Mouse (Mus musculus): ENCODE measurements around the gene Peli2. TPM values are rescaled to one million over a fixed set of nuclear protein-coding genes. Genes with fewer than 3 reads are reported as not detected.
A peak's percentile ranks its signal among the peaks of the same experiment; 100 is the strongest.

Peli2 gene
- total RNA-seq, 2 experiments from 2014 or later, result 15.7 to 16.8 TPM

DNA sequence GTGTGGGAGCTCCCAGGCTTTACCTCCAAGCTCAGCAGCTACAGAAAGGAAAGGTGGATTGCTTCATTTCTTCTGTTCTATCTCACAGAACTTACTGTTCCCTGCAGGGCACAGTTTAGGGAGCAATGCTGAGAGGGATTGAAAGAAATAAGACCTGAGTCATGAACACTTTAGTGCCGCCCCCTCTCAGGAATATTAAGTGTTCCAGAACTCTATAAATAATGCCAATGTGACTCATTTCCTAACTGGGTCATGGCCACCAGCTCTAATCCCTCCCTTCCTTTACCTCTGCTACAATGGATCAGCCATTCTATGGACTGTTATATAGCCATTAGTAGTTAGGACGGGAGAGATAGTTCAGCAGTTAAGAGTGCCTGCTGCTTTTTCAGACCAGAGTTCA is 168.0 kb downstream of the Peli2 start:
- DNase-seq, result no peak

DNA sequence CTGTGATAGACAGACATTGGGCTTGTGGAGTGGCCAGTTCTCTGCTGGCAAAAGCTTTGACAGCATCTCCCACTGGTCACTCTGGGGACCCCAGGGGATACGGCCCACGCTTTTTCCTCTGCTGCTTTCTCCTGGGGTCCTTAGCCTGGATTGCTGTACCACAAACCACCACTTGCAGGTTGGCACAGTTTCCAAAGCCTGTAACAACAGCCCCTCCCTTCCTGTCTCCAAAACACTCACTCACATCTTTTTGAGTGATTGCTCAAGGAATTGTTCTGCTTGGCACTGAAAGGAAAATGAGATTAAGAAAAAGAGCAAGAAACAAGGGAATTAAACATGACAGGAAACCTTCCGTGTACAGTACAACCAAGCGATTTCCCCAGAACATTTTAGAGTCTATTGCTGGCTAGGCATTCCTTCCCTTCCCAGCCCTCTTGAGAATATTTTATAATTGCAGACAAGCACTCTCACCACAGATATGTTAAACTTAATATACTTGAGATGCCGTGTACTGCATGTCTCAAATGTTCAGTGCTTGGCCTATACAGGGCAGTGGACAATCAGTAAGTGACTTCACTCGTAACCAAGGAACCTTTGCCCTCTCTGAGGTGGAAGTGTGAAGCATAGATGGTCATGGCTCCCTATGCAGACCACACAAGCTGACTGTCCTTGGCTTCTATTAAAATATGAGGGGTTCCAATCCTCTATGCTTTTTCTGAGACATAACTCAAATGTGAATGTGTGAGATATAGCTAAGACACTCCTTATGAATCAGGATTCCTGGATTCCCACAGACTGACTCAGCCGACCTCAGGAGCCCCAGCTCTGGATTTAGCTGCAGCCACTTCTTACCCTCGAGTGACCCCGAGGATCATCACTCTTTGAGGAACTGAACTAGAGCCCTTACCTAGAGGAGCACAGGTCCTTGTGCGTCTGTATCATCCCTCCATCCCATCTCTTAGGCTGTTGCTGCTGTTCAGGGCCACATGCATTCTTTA is 169.3 kb downstream of the Peli2 start:
- DNase-seq, result peak in 1 of 2 experiments; percentile 29

DNA sequence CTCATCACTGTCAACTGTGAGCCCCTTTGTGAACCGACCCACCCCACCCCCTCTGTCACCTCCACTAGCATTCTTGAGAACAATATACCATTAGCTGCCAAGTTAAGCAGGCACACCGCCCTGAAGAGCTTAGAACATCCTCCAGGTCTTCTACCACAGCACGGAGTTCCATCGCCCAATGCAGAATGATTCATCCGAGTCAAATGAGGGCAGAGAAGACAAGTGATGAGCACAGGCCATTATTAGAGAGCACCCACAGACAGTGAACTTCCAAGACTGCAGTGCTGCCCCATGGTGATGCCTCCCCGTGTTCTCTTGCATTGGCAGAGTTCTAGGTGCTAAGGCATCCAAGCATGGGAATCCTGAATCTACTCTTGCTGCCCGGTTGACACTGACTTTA is 172.9 kb downstream of the Peli2 start:
- no peak for DNase-seq

DNA sequence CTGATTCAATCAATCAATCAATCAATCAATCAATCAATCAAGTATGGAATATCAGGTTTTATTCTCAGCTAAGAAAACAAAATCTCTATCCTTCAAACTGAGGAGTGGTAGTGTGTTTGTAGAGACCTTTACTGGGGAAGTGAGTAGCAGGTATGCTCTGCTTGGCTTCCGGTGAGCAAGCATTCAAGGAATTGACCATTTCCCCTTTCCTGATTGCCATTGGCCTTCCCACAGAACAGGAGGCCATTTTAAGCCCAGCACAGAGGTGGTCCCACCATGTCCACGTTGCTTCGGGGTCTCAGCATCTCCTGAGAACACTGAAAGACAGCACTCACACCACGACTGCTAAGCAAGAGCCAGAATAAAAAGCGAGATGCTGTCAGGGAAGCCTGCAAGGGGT is 174.8 kb downstream of the Peli2 start:
- DNase-seq, result no peak

DNA sequence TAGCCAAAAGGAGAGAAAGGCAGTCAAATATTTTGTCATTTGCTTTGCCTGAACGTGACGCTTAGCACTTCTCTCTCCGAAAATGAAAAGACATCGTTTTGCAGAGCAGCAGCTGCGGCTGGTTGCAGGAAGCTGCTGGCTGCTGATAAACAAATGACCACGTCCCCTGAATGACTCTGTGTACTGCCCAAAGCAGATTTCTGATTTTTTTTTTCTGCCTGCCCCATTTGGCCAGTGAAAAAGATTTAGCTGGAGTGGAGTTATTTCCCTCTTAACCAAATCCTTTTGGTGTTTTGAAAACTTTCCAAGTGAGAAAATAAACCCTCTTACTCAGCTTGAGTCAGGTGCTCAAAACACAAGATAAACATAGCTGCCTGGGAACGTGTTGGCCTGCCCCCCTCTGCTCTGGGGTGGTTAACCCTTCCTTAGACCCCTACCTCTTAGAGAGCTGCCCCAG is 175.2 kb downstream of the Peli2 start:
- peak; percentile 60 to 75 for DNase-seq

DNA sequence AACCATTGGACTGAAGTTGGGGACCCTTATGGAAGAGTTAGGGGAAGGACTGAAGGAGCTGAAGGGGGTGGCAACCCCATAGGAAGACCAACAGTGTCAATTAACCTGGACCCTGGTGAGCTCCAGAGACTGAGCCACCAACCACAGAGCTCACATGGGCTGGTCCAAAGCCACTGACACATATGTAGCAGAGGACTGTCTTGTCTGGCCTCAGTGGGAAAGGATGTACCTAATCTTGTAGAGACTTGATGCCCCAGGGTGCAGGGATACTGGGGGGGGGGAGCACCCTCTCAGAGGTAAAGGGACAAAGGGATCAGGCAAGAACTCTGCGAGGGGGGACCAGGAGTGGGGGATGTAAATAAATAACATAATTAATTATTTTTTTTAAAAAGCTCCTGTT is 176.2 kb downstream of the Peli2 start:
- DNase-seq, result no peak

DNA sequence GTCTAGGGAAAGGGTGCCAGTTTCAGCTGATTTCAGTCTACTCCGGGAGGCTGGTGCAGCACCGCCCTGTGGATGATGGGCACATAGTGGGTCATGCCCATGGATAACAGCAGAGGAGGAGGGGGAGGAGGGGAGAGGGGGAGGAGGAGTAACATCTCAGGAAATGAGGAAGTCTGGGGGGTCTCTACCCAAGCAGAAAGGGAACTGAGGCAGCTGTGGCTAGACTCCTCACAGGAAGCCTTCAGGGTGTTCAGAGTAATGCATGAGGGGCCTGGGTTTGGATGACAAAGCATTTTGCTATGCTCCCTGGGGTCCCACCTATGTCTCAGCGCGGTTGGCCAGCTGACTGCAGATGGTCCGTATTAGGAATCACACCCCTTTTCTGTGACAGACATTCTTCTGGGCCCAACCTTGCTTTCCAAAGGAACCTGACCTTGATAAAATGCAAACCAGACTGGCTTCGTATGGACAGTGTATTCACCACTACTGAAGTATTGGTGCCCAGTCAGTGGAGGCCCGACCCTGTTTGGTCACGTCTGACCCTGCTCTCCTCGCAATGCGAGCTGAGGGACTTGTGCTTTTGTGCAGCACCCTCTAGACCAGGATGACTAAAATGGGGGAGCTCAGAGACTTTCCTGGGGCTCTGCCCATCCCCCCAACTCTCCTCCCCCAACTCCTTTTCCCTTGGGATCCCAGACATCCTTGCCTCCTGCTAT is 182.0 kb downstream of the Peli2 start:
- peak in 1 of 2 experiments; percentile 22 for DNase-seq

DNA sequence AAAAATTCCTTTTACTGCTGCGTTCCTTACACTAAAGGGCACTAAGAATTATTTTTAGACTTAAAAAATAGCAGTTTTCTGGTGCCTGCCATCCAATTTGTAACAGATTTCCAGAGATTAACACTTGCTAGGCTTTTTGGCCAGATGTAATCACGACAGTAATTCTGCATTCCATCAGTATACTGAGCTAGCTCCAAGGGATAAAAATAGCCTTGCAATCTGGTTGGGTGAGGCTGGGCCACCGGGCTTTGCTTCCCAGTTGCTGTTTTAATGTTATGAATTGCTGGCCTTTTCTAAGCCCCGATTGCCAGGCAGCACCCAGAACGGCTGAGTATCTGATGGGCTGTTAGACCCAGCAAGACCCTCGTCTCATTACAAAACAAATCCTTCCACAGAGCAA is 182.6 kb downstream of the Peli2 start:
- peak; percentile 43 to 47 for DNase-seq

DNA sequence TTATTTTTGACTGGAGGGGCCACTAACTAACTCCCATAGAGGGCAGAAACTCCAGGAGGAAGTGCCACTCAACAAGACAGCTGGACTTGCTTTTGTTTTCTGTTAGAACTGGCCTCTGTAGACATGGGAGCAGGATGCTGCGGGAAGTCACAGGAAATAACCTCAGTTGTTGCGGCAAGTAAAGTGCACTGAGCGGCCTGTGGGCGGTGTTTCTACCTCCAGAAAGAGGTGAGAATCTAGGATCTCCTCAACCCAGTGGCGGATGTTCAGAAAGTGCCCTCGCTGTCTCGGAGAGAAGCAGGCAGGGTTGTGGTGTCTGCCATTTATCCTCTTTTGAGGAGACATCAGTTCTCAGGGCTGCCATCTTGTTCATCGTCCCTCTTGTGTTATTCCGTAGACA is 183.2 kb downstream of the Peli2 start:
- DNase-seq, result no peak

DNA sequence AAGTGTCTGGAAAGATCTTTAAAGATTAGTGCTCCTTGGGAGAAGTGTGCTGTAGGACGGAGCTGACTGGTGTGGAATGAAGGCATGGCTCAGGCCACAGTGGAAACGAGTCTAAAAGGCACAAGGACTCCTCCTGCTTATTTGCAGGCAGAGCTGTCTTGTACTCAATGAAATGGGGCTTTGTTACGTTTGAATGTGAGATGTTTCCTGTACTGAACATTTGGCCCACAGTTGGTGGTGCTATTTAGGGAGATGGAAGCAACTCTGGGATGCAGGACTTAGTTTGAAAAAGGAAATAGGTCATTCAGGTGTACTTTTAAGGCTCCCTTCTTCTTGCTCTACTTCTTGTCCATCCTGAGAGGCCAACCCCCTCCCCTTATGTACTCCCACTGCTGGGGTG is 192.6 kb downstream of the Peli2 start:
- no peak for DNase-seq

DNA sequence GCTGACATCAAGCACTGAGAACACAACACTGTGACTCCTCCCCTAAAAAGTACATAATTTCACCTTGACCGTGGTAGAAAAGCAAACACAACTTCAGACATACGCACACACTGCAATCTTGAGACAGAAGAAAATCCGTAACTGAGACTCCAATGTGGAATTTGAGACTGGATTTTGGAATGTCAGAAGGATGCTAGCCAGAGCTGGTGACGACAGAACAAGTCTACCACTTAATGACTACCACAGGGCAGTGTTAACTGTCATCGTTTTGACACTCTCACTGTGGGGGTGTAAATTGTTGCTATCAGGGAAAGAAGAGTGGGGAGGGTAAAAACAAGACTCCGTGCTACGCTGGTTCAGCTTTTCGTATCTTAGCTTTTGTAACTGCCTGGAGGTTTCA is 195.8 kb downstream of the Peli2 start:
- DNase-seq, result no peak

DNA sequence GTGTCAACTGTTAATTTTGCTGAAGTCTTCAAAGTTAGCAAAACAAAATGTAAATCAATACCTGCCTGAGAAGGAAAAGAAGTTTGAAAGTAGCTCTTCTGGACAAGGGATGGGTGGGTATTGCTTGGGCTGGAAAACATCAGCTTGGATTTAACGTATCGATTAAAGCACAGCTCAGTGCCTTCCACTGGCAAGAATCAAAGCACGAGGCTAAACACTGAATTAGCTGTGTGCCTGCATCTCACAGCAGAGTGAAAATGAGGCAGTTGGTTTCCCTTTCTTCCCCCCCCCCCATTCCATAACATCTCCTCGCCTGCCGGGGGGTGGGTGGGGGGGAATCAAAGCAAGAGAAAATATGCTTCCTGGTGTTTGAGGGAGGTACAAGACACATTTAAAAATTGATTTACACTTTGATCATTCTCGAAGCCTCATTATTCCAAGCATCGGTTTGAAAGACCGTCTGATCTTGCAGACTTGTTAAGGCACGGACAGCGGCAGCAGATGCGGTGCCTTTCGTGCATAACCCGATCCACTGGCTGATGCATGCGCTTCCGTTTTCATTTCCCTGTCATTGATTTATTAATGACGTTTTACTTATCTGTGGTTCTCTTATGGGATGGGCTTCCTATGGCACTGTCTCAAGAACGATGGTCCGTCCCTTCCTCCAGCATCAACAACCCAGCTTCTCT is 203.3 kb downstream of the Peli2 start:
- DNase-seq, result no peak

DNA sequence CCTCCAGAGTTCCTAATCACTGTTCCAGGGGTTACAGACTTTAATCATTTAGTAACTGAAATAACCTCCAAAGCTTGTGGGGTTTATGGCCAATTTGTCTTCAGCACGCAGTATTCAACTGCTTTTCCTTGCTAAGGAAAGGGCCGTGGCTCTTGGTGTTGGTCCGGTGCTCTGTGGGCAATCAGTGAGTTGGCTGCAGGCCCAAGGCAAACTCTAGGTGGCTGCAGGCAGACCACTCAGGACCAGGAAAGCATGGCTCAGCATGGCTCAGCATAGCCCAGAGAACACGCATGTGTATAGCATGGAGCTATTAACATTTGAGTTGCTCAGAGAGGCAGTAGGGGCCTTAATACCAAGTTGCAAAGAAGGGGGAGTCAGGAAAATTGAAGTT is 203.8 kb downstream of the Peli2 start:
- no peak for DNase-seq

DNA sequence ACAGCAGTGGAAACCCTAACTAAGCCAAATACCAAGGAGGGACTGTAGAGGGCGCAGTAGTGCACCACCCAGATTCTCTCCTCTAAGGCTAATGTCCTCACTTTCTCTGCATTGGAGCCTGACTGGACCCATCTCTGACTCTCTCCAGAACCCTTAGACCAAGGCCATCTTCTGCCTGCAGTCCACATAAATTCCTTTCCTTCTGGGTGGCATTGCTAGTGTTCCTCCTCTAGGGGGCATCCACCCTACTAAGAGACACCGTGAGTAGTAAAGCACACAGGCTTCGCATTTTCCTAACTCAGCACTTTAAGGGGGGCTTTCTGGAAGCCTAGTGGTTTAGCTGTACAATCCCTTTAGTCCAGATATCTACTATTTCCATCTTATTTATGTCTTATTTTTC is 207.1 kb downstream of the Peli2 start:
- DNase-seq, result no peak

DNA sequence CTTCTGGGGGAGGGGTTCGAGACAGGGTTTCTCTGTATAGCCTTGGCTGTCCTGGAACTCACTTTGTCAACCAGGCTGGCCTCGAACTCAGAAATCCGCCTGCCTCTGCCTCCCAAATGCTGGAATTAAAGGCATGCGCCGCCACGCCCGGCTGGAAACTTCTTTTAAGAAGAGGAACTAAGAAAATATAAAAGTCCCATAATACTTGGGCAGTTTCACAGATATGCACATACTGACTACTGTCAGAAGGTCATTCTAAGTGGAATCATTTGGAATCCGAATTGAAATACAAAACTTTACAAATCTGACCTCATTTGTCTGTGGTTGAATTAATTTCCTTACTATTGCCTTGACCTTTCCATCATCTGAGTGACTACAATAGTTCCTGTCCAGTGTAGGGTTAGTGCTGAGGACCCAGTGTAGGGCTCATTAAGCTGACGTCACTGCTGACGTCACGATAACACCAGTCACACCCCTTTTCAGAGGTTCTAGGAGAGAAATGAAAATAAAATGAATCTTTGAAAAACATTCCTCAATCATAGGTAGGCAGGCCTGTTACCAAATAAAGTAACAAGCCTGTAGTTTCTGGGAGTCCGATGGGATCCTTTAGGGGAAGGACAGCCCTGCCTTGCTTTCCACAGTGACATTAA is 209.2 kb downstream of the Peli2 start:
- DNase-seq, result no peak
